Mouse (Mus musculus): ENCODE results near the gene Mks1. TPM values are rescaled to one million over a fixed set of nuclear protein-coding genes. Genes with fewer than 3 reads are reported as not detected.

The Mks1 gene
- polyA plus RNA-seq, 1 experiment from 2014 or later: 12.0 TPM

- no peak overlapping the region for H3K9ac ChIP-seq
- no peaks in the 10 kb centered on the region for H3K36me3 ChIP-seq
- H3K27me3 ChIP-seq (replicated peaks): no peaks in the 10 kb centered on the region
- H3K9me3 ChIP-seq: no peaks in the 10 kb centered on the region
- no peak overlapping the region for H3K4me3 ChIP-seq (replicated peaks)
- ATAC-seq (ENCODE audit: insufficient read depth, low FRiP score, low read depth): no peak
- no peaks in the 10 kb centered on the region for H3K4me1 ChIP-seq
- H3K4me2 ChIP-seq: no peak overlapping the region
- 62% methylated on average over 4 of the region's 4 CpGs for WGBS
- H3K27ac ChIP-seq: no peak overlapping the region
These were observed 28.7 kb downstream of the Mks1 start for GRCm38 (mm10) chr11:87881714-87882113.

DNA sequence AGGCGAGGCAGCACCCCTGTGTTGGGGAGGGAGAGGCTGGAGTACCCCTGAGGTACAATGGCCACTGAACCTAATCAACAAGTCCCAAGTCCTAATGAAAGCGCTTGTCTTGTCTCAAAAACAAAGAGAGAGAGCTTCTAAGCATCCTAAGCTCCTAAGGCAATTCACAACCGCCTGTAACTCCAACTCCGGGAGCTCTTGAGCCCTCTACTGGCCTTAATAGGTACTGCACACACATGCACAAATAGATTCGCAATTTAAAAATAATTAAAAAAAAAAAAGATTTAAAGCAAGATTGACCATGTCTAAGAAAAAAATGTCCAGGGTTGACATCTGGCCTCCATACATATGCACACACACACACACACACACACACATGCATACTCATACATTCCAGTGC lies 30.5 kb downstream of the Mks1 start:
- no peaks in the 10 kb centered on the region for H3K4me1 ChIP-seq
- H3K9me3 ChIP-seq: no peaks in the 10 kb centered on the region
- H3K36me3 ChIP-seq: no peaks in the 10 kb centered on the region
- H3K4me3 ChIP-seq (replicated peaks): no peak overlapping the region
- H3K27ac ChIP-seq: no peak overlapping the region
- WGBS: 44% methylated on average over 5 of the region's 5 CpGs
- no peak for ATAC-seq (ENCODE audit: insufficient read depth, low FRiP score, low read depth)
- no peak overlapping the region for H3K9ac ChIP-seq
- H3K27me3 ChIP-seq (replicated peaks): no peaks in the 10 kb centered on the region
- no peak overlapping the region for H3K4me2 ChIP-seq

GRCm38 (mm10) chr11:87884856-87885255 lies 31.8 kb downstream of the Mks1 start:
- Histone ChIP-seq H3K27me3 (replicated peaks) (no peaks in the 10 kb centered on the region), H3K4me1 (no peaks in the 10 kb centered on the region), H3K4me3 (replicated peaks) (no peak overlapping the region), H3K9me3 (no peaks in the 10 kb centered on the region), H3K27ac (no peak overlapping the region), H3K36me3 (no peaks in the 10 kb centered on the region), H3K9ac (no peak overlapping the region), H3K4me2 (no peak overlapping the region)
- ATAC-seq (ENCODE audit: insufficient read depth, low FRiP score, low read depth): no peak
- WGBS: 73% methylated on average over 5 of the region's 5 CpGs

DNA sequence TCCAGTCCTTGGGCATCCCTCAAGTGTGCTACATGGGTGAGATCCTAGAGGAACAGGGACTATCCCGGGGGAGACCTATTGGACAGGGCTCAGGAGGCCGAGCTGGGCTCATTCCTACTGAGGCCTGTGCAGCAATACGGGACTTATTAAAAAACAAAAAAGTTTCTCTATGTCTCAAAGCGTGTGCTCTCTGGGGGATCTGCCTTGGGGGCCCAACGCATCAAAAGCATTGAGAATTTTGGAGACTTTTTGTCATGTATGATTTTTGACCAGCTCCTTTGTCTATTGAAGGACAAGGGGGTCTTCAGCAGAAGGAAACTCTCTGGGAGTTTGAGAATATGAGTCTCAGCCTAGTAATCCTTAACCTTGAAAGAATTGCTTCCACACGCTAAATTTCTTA lies 39.2 kb downstream of the Mks1 start, which contains the start of gene Olfr462:
Gene Olfr462 (minus strand): TSS at position 101 of the 400 bp plus-strand sequence.
- Histone ChIP-seq H3K27me3 (replicated peaks) (no peaks in the 10 kb centered on the region), H3K27ac (no peak within 1 kb of the TSS), H3K4me2 (no peak within 1 kb of the TSS), H3K36me3 (no peaks in the 10 kb centered on the region), H3K9ac (no peak within 1 kb of the TSS), H3K4me1 (no peaks in the 10 kb centered on the region), H3K4me3 (replicated peaks) (no peak within 1 kb of the TSS), H3K9me3 (no peaks in the 10 kb centered on the region)
- 84% methylated on average over 6 of the region's 6 CpGs for WGBS
- ATAC-seq (ENCODE audit: insufficient read depth, low FRiP score, low read depth): no peak

DNA sequence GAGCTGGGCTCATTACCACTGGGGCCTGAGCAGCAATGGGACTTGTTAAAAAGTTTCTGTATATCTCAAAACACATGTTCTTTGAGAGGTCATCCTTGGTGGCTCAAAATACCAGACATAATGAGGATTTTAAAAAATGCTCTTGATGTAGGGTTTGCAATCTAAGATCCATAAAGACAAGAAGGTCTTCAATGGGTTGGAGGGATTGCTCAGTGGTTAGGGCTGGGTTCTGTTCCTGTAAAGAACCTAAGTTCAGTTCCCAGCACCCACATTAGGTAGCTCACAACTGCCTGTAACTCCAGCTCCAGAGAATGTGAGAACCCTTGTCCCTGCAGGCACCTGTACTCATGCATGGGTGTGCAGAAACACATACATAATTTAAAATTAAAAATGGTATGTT lies 44.3 kb downstream of the Mks1 start, which contains the start of gene Olfr463:
Gene Olfr463 (minus strand): TSS at position 101 of the 400 bp plus-strand sequence.
- Histone ChIP-seq H3K4me2 (no peak within 1 kb of the TSS), H3K4me3 (replicated peaks) (no peak within 1 kb of the TSS), H3K27me3 (replicated peaks) (no peaks in the 10 kb centered on the region), H3K36me3 (no peaks in the 10 kb centered on the region), H3K4me1 (no peaks in the 10 kb centered on the region), H3K27ac (no peak within 1 kb of the TSS), H3K9me3 (no peaks in the 10 kb centered on the region), H3K9ac (no peak within 1 kb of the TSS)
- ATAC-seq (ENCODE audit: insufficient read depth, low FRiP score, low read depth): no peak

GRCm38 (mm10) chr11:87904331-87904730 lies 51.3 kb downstream of the Mks1 start:
- no peak for ATAC-seq (ENCODE audit: insufficient read depth, low FRiP score, low read depth)
- Histone ChIP-seq H3K4me2 (no peak overlapping the region), H3K36me3 (no peaks in the 10 kb centered on the region), H3K27me3 (replicated peaks) (no peaks in the 10 kb centered on the region), H3K4me3 (replicated peaks) (no peak overlapping the region), H3K9me3 (no peaks in the 10 kb centered on the region), H3K9ac (no peak overlapping the region), H3K4me1 (no peaks in the 10 kb centered on the region), H3K27ac (no peak overlapping the region)
- WGBS: 71% methylated on average over 3 of the region's 3 CpGs

Other genes starting within 250 kb of the Mks1 start
- gene Hsf5, start 236.1 kb upstream of the Mks1 start, polyA plus RNA-seq (2015; fragmentation: Nextera tagmentation; extraction: Ambion mirVana): 0.26 and 0.31 TPM in 2 replicates
- gene Rnf43, start 190.5 kb upstream of the Mks1 start, polyA plus RNA-seq (2015; fragmentation: Nextera tagmentation; extraction: Ambion mirVana): 14.0 and 14.5 TPM in 2 replicates
- gene Supt4a, start 115.7 kb upstream of the Mks1 start, polyA plus RNA-seq (2015; fragmentation: Nextera tagmentation; extraction: Ambion mirVana): 118 and 127 TPM in 2 replicates
- 2.0 and 2.8 TPM in 2 replicates for gene Tspoap1, start 92.7 kb upstream of the Mks1 start, polyA plus RNA-seq (2015; fragmentation: Nextera tagmentation; extraction: Ambion mirVana)
- gene Mpo, start 59.6 kb upstream of the Mks1 start, polyA plus RNA-seq (2015; fragmentation: Nextera tagmentation; extraction: Ambion mirVana): 11.1 and 23.1 TPM in 2 replicates
- 0.04 and 0.18 TPM in 2 replicates for gene Lpo, start 24.9 kb upstream of the Mks1 start, polyA plus RNA-seq (2015; fragmentation: Nextera tagmentation; extraction: Ambion mirVana)
- gene Epx, start 22.3 kb downstream of the Mks1 start, polyA plus RNA-seq (2015; fragmentation: Nextera tagmentation; extraction: Ambion mirVana): 0.14 and 0.21 TPM in 2 replicates
- not detected in 2 replicates for gene Olfr462, start 39.1 kb downstream of the Mks1 start, polyA plus RNA-seq (2015; fragmentation: Nextera tagmentation; extraction: Ambion mirVana)
- gene Olfr463, start 44.2 kb downstream of the Mks1 start, polyA plus RNA-seq (2015; fragmentation: Nextera tagmentation; extraction: Ambion mirVana): not detected in 2 replicates
- gene Olfr464, start 67.8 kb downstream of the Mks1 start, polyA plus RNA-seq (2015; fragmentation: Nextera tagmentation; extraction: Ambion mirVana): not detected in 2 replicates
- 23.7 and 23.8 TPM in 2 replicates for gene Dynll2, start 134.3 kb downstream of the Mks1 start, polyA plus RNA-seq (2015; fragmentation: Nextera tagmentation; extraction: Ambion mirVana)
- 271 TPM in 2 replicates for gene Srsf1, start 194.2 kb downstream of the Mks1 start, polyA plus RNA-seq (2015; fragmentation: Nextera tagmentation; extraction: Ambion mirVana)
- 34.0 and 35.1 TPM in 2 replicates for gene Vezf1, start 215.1 kb downstream of the Mks1 start, polyA plus RNA-seq (2015; fragmentation: Nextera tagmentation; extraction: Ambion mirVana)
- gene Cuedc1, start 244.8 kb downstream of the Mks1 start, polyA plus RNA-seq (2015; fragmentation: Nextera tagmentation; extraction: Ambion mirVana): 23.8 and 26.7 TPM in 2 replicates

Measured in stomach, embryonic 15.5 days (tissue).